Mouse (Mus musculus) cerebellum, postnatal 25 days (tissue): ENCODE data around the gene Tmem115.

Experiments used
- DNase-seq, 2 experiments: peaks; one replicate each; pipeline ENCODE4 v3.0.0; 2021; ENCODE audit warnings: mixed read lengths in 2 of 2

The Tmem115 gene

DNA sequence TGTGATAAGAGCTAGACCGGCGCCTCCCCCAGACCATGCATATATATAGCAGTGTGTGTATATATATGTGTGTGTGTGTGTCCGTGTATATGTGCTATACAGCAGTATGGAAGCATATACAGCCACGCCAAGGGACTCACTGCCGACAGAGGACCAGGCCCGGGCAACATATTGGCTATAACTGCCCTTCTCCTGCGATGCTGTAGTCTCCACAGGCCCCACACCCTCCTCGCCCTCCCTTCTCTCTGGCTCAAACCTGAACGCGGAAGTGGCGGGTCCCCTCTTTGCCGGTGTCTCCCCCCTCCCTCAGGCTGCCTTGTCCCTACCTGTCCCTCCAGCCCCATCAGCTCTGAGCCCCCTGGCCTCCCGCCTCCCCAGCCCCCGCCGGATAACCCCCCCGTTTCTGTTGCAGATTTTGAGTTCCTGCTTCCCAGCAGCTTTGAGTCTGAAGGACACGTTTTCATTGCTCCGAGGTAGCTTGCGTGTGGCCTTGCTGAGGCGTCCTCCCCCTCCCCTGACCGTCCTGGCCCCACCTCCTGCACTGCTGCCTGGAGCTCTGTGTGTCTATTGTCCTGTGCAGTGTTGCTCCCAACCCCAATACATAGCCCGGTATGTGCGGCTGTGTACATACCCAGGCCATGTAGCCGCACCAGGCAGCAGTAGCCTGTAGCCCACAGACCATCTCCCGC, 11.9 kb upstream of the Tmem115 start:
- no peak for DNase-seq

DNA sequence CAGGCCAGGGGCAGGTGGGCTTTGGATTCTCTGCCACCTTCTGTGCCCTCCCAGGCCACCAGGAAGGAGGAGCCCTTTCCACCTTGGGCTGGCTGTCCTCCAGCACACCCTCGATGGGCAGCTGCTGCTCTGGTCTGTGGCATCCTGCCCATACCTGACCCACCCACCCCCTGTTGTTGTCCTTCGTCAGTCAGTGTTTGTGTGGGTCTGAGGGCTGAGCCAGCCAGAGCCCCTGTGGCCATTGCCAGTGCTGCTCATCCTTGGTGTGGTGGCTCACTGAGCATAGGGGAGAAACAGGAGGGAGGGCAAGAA, 11.4 kb upstream of the Tmem115 start:
- peak in 1 of 2 experiments; percentile 26 for DNase-seq

DNA sequence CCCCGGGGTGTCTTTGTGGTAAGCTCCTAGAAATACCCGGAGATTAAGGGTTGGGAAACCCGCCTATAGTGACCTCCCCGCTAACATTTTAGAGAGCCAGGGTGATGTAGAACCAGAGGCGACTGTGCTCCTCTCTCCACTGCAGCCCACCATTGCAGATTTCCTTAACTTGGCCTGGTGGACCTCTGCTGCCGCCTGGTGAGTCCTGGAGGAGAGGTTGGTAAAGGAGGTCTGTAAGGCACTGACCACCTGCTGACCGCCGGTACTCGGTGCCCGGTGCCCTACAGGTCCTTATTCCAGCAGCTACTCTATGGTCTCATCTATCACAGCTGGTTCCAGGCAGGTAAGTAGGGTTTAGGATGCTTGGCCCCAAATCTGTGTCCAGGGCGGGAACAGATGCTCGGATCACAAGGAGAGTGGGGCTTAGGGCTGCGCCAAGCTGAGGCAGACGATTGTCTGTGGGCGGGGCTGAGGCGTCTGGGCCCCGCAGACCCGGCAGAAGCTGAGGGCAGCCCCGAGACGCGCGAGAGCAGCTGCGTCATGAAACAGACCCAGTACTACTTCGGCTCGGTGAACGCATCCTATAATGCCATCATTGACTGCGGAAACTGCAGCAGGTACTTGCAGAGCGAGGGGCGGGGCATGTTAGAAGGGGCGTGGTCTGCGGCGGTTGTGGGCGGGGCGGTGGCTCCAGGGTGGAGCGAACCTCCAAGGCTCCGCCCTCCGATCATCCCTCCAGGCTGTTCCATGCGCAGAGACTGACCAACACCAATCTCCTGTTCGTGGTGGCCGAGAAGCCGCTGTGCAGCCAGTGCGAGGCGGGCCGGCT, 7.3 kb upstream of the Tmem115 start:
- peak; percentile 40 to 69 for DNase-seq

DNA sequence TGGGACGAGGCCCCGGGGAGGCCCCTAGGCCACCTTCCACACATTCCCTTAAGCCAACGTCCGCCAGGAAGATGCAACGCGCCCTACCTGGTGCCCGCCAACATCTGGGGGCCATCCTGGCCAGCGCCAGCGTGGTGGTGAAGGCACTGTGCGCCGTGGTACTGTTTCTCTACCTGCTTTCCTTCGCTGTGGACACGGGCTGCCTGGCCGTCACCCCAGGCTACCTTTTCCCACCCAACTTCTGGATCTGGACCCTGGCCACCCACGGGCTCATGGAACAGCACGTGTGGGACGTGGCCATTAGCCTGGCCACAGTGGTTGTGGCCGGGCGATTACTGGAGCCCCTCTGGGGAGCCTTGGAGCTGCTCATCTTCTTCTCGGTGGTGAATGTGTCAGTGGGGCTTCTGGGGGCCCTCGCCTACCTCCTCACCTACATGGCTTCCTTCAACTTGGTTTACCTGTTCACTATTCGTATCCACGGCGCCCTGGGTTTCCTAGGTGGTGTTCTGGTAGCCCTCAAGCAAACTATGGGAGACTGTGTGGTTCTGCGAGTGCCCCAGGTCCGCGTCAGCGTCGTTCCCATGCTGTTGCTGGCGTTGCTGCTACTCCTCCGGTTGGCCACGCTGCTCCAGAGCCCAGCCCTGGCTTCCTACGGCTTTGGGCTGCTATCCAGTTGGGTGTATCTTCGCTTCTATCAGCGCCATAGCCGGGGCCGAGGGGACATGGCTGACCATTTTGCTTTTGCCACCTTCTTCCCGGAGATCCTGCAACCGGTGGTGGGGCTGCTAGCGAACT, 860 bp downstream of the Tmem115 start:
- DNase-seq, result peak; percentile 55 to 62

DNA sequence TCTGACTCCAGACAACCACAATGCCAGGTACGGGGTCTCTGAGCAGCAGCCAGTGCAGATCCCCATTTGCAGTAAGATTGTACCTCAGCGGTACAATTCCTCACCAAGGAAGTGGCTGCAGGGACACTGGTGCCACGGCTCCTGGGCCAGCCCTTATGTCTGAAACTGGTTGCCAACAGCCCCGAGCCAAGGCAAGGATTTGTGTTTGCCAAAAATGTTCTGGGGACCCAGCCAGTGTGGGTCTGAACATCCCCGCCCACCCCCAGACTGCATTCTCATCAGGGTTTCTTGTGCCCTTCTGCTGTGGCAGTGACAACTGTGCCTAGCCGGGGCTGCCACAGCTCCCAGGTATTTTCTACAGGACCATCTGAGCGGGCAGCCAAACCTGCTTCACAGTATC, 4.5 kb downstream of the Tmem115 start:
- DNase-seq, result peak; percentile 38 to 52

DNA sequence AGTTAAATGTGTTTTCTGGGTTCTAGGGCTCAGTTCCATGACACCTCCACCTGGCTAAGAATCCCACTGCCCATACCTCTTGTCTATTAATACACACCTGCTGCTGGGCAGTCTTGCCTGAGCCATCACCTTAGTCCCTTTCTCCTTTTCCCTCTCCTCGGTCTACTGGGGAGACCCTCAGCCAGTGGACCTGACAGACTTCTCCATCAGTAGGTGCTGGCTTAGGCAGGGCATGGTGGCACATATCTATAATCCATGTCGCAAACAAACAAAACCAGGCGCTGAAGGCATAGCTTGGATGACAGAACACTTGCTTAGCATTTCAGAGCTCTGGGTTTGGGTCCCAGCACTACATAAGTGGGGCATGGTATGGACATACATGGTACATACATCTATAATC, 5.0 kb downstream of the Tmem115 start:
- no peak for DNase-seq

DNA sequence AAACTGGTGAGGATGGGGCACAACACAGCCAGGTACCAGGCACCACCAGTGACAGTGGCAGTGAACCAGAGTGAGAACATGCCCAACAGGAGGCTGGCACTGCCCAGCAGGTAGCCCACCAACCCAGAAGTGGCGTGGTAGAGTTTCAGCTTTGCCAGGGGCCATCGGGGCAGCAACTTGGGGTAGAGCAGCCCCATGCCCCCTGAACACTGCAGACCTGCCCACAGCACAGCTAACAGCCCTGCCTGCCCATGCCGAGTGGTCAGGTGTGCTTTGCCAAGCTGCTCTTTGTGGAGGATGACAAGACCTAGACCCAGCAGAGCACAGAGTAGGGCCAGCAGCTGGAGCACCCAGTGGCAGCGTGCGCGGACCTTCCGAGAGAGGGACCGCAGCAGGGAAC, 6.2 kb downstream of the Tmem115 start:
- DNase-seq, result no peak

DNA sequence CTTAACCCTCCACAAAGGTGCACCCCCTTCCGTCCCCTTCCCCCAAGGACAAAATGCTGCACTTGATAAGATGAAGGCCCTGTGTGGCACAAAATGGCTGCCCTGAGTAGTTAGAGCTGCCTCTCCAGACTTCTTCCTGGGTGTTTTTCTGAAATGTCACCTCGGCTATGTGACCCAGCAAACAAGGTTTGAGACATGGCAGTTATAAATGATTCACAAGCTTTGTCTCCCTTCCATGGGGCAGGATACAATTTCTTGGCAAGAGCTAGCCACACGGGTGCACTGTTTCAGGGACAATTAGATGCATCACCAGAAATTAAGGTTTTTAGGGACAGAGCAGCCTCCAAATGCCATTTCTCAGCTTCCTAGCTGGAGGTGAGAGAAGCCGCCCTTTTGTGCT, 6.7 kb downstream of the Tmem115 start:
- no peak for DNase-seq

DNA sequence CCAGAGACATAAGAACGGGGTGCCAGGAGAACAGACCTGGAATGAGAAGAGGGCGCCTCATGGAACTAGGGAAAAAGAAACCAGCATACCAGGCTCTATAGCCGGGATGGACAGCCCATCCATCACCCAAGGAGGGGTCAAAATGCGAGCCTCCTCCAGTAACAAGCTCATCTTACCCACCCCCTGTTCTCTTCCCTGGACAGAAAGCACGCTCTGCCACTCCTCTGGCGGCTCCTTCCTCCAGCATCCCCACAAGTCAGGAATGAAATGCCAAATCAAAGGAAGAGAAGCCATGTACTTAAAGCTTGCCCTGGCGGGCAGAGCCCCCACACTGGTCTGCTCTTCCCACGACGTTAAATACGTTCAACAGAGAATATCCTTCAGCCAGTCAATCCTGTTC, 7.3 kb downstream of the Tmem115 start:
- DNase-seq, result no peak

DNA sequence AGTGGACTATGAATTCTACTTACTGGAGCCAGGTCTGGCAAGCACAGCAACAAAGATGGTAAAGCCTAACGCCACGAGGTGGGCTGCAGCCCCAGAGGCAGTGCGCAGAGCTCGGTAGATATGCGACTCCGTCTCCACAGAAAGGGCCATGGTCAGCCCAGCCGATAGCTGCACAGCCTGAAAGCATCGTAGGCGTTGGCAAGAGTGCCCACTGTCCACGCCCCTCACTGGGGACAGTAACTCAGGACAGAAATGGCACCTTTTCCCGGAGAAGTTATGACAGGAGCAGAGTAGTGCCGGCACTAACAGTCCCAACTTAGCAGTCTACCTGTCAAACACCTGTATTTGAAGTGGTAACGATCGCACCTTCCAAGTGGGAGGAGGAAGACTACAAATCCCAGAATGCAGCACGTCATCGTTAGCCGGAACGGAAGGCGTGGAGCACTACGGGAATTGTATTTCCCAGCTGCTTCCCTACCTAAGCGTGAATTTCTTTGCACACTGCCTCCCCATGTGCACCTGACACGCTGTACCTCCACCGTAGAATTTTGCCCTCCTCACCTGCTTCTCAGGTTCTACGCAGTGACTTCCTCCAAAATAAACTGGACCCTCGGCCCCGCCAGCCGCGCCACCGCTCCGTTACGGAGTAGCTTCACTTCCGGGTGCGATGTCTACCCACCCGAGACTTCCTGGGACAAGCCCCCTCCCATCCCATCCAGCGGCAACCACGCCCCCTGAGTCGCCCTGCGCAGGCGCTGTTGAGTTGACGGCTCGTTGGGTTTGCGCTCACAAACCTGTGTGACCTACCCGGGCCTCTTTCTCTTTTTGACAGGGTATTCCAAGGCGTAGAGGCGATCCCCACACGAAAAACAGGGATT, 8.0 kb downstream of the Tmem115 start, which contains the start of the genes Cyb561d2 and Nprl2:
Cyb561d2 (minus strand) TSS at position 720 of the 878 bp plus-strand sequence.
Nprl2 (plus strand) TSS at position 753 of the 878 bp plus-strand sequence.
- DNase-seq, result peak; percentile 94 to 95

DNA sequence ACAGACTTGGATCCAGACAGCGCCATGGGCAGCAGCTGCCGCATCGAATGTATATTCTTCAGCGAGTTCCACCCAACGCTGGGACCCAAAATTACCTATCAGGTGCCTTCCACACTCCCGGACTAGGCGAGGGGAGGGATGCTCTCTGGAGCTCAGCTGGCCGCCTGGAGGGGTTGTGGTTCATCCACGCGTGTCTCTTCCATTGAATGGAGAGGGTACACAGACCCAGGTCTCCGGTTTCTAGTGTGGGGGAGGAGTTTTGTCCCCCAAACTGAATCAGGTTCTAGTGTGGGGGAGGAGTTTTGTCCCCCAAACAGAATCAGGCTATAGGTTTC, 8.6 kb downstream of the Tmem115 start:
- no peak for DNase-seq

DNA sequence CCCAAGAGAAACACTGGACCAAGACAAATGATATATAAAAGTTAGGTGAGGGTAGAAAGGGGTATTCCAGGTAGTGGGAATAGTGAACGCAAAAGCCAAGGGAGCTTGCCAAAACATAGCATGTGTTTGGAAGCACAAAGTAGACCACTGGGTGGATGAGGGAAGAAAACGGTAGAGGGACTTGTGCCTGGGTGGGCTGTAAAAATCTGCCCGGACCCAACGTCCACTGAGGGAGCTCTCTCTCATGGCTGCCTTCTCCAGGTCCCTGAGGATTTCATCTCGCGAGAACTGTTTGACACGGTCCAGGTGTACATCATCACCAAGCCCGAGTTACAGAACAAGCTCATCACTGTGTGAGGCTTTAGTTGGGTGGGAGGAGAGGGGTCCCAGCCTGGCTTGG, 9.0 kb downstream of the Tmem115 start:
- DNase-seq, result no peak

DNA sequence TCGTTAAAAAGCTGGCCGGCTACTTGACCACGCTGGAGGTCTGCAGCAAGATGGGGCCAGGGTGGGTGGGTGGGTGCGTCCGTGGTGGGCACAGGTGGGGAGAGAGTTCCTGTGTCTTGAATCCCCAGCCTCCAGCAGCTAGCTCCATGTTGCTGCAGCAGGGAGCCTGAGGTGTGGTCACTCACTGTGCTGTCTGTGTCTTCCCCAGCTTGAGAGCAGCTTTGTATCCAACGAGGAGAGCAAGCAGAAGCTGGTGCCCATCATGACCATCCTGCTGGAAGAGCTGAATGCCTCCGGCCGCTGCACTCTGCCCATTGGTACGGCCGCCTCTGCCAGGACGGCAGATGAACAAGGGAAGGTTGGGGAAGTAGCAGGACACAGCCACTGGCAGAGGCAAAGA, 9.6 kb downstream of the Tmem115 start:
- no peak for DNase-seq

DNA sequence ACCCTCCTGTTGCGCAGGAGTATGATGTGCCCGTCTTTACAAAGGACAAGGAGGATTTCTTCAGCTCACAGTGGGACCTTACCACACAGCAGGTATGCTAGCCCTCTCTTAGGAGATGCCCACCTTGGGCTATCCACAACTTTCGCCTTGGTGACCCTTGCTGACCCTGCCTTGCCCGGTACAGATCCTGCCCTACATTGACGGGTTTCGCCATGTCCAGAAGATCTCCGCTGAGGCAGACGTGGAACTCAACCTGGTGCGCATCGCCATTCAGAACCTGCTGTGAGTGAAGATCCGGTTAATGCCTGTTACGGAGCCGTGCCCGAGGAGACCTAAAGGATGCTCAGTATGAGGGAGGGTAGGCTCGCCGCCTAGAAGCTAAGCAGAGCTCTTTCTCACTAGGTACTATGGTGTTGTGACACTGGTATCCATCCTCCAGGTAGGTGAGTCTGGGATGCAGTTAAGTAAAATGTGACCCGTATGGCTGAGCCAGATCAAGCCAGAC, 10.5 kb downstream of the Tmem115 start:
- DNase-seq, result no peak

DNA sequence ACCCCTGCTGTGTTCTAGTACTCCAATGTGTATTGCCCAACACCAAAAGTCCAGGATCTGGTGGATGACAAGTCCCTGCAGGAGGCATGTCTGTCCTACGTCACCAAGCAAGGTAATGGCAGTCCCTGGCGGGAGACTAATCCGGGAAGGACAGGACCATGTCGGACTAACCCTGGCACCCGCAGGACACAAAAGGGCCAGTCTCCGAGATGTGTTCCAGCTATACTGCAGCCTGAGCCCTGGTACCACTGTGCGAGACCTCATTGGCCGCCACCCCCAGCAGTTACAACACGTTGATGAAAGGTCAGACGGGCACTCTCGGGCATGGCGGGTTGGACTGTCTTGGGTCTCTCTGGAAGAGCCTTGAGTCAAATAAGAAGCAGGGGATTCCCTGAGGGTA, 11.0 kb downstream of the Tmem115 start:
- DNase-seq, result no peak

DNA sequence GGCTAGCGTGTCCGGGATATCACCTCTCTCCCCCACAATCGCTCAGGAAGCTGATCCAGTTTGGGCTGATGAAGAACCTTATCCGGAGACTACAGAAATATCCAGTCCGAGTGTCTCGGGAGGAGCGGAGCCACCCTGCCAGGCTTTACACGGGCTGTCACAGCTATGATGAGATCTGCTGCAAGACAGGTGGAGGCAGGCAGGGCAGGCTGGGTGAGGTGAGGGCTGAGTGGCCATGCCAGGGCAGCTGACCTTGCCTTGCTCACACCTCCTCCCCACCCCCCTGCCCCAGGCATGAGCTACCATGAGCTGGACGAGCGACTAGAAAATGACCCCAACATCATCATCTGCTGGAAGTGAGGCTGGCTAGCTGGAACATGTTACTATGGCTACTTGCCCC, 11.5 kb downstream of the Tmem115 start:
- peak; percentile 18 to 44 for DNase-seq

DNA sequence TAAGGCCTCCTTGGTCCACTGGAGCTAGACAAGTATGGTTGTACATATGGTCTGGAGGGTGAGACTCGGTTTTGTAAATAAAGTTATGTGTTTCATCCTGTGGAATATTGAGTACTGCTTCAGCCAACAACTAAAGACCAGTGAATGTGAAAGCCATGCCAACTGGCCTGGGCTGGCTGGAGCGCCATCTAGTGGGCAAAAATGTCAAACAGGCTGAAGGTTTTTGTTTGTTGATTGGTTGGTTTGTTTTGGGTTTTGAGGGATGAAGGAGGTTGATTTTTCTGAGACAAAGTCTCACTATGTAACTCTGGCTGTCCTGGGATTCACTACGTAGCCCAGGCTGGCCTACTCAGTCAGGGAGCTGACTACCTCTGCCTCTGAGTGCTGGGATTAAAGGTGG, 11.9 kb downstream of the Tmem115 start:
- DNase-seq, result peak; percentile 83 to 88

DNA sequence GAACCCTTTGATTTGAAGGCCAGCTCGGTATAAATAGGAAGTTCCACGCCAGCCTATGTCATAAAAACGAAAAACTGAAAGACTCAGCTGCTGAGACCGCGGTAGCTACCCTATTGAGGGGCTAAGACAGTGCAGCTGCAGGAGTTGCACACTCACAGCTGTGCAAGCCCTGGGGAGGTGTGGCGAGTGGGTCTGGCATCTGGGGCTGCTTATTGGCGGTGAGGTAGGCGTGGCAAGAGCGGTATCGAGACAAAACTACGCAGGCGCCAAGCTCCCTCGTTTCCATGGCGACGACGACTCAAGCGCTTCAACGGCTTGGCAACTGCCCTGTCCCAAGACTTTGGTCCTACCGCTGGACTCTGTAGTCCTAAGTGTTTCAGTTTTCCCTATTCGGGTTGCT, 13.3 kb downstream of the Tmem115 start, which contains the start of gene Zmynd10:
Zmynd10 (plus strand) TSS at position 273 of the 400 bp plus-strand sequence.
- peak in 1 of 2 experiments; percentile 66 for DNase-seq

DNA sequence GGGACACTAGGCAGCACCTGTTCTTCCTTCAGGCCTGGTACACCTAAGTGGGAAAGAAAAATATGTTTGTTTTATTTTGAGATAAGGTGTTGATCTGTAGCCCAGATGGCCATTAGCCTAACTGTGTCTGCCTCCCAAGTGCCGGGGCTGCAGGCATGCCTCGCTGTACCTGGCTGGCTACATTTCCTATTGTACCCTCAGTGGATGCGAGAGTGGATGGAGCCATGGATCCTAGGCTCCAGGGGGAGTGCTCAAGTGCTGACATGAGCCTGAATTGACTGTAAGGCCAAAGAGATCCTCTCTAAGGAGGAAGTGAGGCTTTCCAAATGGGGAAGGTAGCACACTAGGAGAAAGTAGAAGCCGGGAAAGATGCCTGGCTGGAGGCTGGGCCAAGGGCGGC, 14.2 kb downstream of the Tmem115 start:
- DNase-seq, result no peak

DNA sequence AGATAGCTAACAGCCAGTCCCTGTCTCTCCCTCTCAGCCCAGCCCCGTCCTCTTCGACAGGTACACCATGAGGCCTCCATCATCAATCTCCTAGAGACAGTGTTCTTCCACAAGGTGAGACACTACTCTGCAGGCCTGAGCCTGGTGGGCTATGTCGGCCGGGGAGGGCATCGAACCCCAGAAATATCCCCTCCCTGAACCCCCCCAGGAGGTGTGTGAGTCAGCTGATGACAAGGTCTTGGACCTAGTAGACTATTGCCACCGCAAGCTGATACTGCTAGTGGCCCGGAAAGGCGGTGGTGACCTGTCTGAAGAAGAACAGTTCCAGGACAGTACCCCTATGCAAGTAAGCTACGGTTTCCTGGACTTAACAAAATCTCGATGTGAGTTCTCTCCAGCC, 15.1 kb downstream of the Tmem115 start:
- DNase-seq, result no peak

DNA sequence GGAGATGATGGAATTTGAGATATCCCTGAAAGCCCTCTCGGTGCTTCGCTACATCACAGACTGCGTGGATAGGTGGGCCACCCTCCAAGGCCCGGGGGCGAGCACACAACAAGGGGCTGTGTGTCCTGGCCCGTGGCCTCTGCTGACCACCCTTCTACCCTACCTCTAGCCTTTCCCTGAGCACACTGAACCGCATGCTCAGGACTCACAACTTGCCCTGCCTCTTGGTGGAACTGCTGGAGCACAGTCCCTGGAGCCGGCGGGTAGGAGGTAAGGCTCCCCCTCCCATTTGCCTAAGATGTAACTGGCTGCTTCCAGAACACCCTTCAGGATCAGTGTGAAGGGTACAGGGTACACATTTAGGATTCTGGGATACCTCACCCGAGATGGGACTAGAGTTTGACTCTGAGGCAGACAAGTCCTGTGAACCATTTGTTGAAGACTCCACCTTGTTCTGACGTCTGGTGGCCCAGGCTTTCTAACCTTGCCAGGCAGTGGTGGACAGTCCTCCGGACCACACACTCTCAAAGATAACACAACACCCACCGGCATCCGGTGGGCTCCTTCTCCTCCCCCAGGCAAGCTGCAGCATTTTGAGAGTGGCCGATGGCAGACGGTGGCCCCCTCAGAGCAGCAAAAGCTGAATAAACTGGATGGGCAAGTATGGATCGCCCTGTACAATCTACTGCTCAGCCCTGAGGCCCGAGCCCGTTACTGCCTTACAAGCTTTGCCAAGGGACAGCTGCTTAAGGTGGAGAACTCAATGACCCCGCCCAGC, 15.7 kb downstream of the Tmem115 start:
- no peak for DNase-seq
